Mouse (Mus musculus) cerebellum, postnatal 25 days (tissue): ENCODE measurements at regions not wholly inside any gene's neighbourhood (a gene's known extent, or its start where the extent isn't known, plus 50 kb on each side); places are given as distances from the start of the nearest gene placed in this dataset.

ENCODE experiments used
- DNase-seq, 2 experiments: peaks; one replicate each; pipeline ENCODE4 v3.0.0; 2021; ENCODE audit warnings: mixed read lengths in 2 of 2

GRCm38 (mm10) chr1:153962161-153962720 lies 62.2 kb upstream of the Teddm2 start:
- no peak for DNase-seq

DNA sequence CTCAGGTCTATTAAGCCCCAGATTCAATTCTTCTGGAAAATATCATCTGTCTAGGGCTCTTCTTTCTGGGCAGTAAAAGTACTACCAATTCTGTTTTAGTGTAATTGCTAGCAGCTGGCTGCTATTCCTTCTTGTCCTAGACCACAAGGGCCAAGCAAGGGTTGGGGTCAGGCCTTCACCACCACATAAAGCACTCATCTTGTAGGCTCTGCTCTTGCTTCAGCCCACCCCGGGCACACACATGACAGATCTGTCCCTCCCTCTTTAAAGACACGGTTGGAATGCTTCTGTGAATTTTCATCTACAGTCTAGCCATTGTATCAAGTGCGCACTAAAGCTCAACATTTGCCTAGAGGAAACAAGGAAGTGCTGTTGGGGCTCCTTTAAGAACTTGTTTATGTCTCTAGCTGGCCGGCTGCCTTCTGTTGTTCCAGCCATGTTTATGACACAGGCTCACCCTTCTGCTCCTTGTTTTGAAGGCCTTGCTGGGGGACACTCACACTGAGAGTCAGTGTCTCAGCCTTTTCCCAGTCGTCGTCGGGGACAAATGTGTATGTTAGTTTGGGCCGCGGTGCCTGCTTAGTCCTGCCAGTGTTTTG lies 63.8 kb upstream of the Teddm2 start:
- no peak for DNase-seq

DNA sequence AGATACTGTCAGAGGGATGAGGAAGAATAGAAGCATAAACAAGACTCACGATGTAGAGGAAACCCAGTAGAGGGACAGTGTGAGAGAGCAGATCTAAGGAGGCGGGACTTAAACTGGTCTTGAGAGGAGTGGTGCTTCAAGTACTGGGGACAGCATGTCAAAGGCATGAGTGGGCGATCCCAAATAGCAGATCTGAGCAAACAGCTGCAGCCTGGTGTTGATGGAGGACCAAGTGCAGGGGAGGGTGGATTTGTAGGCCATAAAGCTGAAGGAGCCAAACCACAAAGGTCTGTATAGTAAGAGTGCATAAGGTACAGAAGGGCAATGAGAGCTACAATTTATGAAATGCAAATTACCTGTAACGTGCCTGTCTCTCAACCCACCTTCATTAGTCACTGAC lies 69.4 kb upstream of the Teddm2 start:
- DNase-seq: no peak

GRCm38 (mm10) chr1:153974300-153974699 lies 74.3 kb upstream of the Teddm2 start:
- DNase-seq: no peak

DNA sequence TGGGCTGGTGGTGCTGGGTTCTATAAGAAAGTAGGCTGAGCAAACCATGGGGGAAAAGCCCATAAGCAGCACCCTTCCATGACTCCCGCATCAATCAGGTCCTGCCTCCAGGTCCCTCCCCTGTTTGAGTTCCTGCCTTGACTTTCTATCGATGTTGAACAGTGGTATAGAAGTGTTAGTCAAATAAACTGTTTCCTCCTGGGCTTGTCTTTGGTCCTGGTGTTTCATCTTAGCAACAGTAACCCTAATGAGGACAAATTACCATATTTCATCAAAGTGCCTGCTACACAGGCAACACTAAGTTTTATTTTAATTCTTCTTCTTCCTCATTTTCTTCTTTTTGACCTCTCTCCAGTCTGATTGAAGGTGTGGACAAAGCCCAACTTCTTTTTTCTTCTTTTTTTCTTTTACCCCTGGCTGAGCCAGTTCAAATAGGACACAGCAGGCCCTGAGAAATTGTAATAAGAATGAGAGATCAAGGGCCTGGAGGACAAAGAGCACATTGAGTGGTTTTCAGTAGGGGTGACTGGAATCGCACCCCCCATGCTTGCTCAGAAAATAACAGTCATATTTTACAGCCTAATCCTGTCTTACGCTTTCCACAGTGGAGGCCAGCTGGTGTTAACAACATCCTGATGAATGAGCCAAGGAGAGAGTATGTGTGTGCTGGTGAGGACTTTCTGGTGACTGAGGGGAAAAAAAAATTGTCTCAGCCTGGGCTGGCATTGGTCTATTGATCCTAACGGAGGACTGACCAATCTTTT lies 78.1 kb upstream of the Teddm2 start:
- no peak for DNase-seq

- DNase-seq: no peak
These were observed 80.9 kb upstream of the Teddm2 start for GRCm38 (mm10) chr1:153980886-153981285.

GRCm38 (mm10) chr1:153985595-153985994 lies 85.6 kb upstream of the Teddm2 start:
- no peak for DNase-seq

- DNase-seq: no peak
These were observed 86.6 kb upstream of the Teddm2 start for GRCm38 (mm10) chr1:153986632-153987031.

- no peak for DNase-seq
These were observed 88.3 kb upstream of the Teddm2 start for GRCm38 (mm10) chr1:153988297-153988696.

GRCm38 (mm10) chr1:153990651-153991435 lies 90.8 kb upstream of the Teddm2 start:
- DNase-seq: no peak

DNA sequence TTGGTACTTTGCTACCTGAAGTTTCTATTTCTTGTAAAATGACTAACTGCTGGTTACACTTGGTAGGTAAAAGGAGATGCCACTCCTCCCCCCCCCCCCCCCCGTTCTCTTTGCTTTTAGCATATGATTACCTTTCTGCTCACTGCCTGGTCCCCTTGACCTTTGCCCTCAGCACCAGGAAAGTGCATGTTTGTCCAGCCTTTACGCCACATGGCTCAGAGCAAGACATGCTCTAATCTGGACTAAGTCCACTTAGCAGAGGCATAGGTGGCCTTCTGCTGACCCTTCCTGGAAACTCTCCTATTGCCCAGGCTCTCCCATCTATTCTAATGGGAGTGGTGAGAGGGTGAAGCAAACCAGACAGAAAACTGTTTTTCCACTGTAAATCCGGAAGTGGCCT lies 92.4 kb upstream of the Teddm2 start:
- no peak for DNase-seq

DNA sequence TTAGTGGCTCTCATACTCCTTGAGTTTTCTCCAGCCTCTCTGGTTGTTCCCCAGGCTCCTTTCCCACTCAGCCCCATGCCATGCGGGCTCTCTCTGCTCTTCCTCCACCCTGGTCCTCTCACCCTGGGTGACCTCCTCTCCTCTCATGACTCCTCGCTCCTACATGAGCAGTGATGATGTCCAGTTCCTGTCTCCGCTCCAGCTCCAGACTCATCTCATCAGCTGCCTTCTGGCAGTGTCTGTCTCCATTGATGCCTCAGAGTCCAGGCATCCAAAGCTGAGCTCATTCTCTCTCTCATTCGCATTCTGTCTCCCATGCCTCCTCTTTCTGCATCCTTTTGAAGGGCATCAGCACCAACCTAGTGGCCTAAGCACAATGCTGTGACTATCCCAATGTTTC lies 94.8 kb upstream of the Teddm2 start:
- DNase-seq: no peak

GRCm38 (mm10) chr1:153997201-153998181 lies 97.5 kb upstream of the Teddm2 start:
- peak in 1 of 2 experiments; percentile 10 for DNase-seq

GRCm38 (mm10) chr1:153999776-154000175 lies 99.7 kb upstream of the Teddm2 start:
- DNase-seq: no peak

DNA sequence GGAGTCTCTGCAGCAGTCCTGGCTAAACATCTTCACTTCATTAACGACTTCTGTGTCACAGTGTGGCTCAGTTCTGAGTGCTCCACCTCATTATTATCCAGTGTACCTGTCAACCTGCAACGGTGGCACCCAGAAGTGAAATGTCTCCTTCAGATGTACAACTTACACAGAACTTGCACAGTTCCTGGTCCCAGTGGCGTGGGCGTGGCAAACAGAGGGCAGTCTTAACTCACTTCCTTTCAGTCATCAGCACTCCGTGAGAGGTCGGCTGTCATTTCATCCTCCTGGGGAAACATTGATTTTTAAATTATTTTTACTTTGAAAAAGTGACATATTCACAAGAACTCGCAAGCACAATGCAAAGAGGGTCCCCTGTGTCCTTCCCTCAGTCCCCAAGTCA lies 103.6 kb upstream of the Teddm2 start:
- DNase-seq: no peak

DNA sequence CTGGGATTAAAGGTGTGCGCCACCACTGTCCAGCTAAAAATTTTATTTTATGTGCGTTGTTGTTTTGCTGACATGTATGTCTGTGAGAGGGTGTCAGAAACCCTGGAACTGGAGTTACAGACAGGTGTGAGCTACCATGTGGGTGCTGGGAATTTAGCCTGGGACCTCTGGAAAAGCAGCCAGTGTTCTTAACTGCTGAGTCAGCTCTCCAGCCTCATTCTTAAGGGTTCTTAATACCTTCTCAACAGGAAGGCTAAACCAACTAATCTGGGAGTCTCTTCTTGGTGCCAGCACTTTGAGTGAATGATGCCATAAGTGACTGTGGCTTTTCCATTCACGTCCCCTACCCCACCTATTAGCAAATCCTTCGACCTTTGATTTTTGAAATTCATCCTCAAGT lies 104.6 kb upstream of the Teddm2 start:
- DNase-seq: no peak

- no peak for DNase-seq
These were observed 106.0 kb upstream of the Teddm2 start for GRCm38 (mm10) chr1:154006055-154006454.

DNA sequence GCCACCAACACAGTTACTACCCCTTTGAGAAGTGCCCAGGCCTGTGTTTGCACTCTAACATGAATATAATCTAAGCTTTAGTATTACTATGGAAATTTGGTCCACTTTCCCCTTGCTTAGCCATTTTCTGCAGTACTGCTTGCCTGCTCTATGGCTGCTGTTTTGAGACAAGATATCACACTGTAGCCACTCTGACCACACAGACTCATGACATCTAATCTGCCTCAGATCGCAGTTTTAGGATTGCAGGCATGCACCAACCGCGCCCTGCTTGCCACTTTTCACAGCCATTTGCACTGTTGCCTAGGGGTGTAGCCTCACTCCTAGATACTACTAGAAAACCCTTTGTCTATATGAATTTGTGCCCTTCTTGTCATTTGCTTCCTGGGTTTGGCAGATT lies 107.4 kb upstream of the Teddm2 start:
- DNase-seq: no peak

DNA sequence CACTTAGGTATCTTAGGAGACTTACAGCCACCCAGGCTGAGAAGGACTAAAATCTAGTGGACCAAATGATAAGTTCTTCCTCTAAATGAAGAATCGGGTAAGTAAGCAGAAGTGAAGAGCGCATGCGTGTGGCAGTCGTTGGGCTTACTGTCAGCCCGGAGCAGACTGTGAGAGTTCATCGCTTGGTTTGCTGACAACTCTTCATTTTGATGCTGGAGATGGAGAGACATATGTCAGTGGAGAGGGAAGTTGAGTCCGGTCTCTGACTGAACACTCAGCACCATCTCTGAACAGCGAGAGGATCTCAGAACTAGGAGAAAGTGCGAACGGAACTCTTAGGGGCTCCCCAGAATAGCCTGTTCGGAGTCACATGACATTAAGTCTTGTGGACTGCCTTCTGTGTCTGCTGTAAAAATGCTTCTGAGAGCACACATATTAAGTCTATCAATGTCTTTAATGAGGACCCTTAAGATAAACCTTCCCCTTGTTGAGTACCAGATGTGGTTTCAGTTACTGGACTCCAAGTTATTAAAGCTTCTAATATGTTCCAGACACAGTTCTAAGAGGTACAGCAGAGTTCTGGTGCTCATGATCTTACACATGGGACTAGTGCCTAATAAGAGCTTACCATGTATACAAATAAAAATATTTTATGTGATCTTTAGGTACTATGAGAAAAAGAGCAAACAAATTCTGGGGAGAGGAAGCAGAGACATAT lies 108.7 kb upstream of the Teddm2 start:
- DNase-seq: no peak

DNA sequence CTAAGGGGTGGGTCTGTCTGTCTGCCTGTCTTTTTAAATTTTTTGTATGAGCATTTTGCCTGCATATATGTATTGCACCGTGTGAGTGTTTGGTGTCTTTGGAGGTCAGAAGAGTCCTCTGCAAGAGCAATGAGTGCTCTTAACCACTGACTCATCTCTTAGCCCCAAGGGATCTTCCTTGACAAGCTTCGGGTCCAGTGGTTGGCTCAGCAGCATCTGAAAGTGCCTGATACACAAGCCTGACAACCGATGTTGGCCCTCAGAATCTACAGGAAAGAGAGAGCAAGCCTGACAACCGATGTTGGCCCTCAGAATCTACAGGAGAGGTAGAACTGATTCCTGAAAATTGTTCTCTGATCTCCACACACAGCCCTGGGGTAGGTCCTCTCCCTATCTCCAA lies 110.7 kb upstream of the Teddm2 start:
- no peak for DNase-seq

- no peak for DNase-seq
These were observed 116.5 kb upstream of the Teddm2 start for GRCm38 (mm10) chr1:154016516-154016915.

DNA sequence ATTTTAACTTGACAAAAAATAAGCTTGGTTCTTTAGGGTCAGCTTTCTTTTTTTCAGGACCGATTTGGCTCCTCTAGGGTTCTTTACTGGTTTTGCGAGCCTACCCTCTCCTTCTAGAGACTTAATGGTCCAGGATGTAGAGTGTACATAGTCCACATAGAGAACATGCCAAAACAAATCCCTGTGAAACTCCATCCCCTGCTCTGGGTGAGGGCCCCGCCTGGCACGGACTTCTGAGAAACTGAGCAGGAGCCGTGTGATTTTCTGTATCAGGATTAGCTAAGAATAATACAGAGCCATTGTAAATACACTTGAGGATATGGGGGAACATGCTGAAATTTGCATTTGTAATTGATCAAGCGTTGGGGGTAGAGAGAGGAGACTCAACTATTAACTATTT lies 118.2 kb upstream of the Teddm2 start:
- DNase-seq: no peak
